Mouse (Mus musculus) adrenal gland, postnatal 25 days (tissue): ENCODE results near the gene Coro1b. TPM values are rescaled to one million over a fixed set of nuclear protein-coding genes. Genes with fewer than 3 reads are reported as not detected.
A peak's percentile ranks its signal among the peaks of the same experiment; 100 is the strongest.

Experiments
- DNase-seq: peaks from one replicate; pipeline ENCODE4 v3.0.0; 2021; ENCODE audit warnings: mixed read lengths
- total RNA-seq: library from RNA; stranded (reverse); gene quantifications from 2 replicates; pipeline ENCODE4 v1.2.3, GENCODE M21; 2021

Gene Coro1b
- total RNA-seq, 1 experiment from 2014 or later: 226 TPM

DNA sequence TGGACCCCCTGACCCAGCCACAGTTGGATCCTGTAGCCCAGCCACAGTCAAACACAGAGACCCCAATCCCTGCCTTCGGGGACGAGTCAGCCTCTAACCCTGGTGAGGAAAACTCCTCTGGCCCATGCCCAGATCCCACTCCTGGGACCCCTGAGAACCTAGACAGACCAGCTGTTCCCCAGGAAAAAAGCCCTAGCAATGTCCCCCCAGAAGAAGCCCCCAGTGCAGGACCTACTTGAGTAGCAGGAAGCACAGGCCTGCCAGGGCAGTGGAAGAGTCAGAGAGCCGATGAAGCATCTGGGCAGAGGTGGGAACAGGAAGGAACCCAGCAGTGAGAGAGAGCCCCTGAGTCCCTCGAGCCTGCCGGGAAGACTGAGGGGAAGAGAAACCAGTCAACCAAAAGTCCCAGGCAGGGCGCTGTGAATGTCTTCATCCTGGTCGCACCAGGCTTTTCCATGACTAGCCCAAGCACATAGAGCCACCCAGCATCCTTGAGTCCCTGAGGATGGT lies 4.6 kb upstream of the Coro1b start, which contains the start of gene Cabp4:
TSS of gene Cabp4 (minus strand) at position 275 of the 510 bp plus-strand sequence.
- DNase-seq: no peak

DNA sequence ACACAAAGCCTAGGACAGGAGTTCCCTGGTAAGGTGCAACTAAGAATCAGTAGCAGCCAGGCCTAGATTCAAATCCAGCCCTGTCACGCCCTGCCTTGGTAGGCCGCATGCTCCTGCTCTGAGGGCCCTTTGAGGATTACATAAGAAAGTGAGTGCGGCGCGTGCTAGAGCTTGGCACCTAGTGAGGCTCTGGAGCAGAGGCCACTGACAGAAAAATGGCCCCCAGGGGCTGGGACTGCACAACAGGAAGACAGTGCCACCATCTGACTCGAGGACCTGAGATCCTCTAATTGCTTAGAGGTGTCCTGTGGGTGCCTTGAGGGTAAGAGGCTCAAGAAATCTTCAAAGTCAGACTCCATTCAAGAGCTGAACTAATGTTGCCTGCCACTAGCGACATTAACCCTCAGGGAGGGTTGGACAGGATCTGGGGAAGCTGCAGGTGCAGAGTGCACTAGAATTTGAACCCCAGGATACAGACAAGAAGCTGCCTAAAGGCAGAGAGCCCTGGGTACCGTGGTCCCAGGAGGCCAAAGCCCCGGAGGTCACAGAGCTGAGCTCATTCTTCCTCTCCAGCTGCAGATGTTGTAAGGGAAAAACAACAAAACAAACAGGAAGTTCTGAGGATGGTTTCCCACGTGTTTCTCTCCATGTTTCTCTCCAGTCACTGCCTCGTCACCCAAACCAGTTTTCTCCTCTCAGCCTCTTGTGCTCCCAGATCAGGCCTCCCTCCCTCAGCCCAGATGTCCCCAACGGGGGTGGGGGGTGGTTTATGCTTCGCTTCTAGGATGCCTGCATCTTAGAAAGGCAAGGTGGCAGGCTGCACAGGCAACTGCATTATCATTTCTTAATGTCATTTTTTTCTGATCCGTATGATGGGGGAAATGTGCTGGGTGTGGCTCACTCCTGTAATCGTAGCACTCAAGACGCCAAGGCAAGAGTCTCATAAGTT lies 3.6 kb upstream of the Coro1b start:
- DNase-seq: no peak

- no peak for DNase-seq
Measured at GRCm38 (mm10) chr19:4145936-4146335, 2.5 kb upstream of the Coro1b start.

DNA sequence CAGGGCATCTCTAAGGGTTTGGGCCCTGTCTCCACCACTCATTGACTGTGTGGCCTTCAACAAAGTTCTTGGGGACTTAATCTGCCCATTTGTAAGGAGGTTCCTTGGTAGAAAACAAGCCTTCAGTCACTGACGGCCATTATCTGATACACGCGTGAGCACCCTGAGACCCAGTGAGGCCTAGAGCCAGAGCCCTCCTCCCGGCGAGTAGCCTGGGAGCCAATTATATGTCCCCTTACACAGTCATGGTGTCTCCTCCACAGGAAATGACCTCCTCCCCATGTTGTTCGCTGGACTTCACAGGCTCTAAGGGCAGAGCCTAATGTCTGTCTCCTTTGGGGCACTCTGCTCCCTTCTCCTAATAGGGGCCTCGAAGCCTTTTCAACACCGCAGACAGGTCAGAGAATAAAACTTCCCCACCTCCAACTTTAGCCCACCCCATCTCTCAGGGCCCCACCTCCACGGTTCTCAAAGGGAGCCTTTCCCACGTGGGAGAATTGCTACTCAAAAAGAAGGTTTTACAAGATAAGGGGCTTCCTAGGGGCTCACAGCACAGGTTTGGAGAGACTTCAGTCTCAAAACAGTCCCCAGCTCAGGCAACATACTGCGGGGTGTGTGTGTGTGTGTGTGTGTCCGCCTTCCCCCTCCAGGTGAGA lies 1.9 kb upstream of the Coro1b start:
- no peak for DNase-seq

GRCm38 (mm10) chr19:4147022-4147405 lies 1.4 kb upstream of the Coro1b start:
- no peak for DNase-seq

GRCm38 (mm10) chr19:4147782-4148490 lies 483 bp upstream of the Coro1b start:
- no peak for DNase-seq

- DNase-seq: no peak
Measured at GRCm38 (mm10) chr19:4148819-4149218, 400 bp downstream of the Coro1b start.

DNA sequence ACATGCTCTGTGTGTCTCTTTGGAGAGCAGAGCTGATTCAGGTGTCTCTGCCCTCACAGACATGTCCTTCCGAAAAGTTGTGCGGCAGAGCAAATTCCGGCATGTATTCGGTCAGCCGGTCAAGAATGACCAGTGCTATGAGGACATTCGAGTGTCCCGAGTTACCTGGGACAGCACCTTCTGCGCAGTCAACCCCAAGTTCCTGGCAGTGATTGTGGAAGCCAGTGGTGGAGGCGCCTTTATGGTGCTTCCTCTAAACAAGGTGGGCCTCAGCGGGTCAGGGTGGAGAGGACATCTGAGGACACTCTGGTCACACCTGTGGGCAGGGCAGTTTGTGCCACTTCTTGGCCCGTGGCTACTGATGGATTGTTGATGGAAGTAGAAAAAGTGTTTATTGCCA lies 864 bp downstream of the Coro1b start:
- no peak for DNase-seq

- no peak for DNase-seq
Measured at GRCm38 (mm10) chr19:4149764-4150461, 1.5 kb downstream of the Coro1b start.

- no peak for DNase-seq
Measured at GRCm38 (mm10) chr19:4150567-4151487, 2.4 kb downstream of the Coro1b start.

- DNase-seq: no peak
Measured at GRCm38 (mm10) chr19:4151488-4151860, 3.1 kb downstream of the Coro1b start.

DNA sequence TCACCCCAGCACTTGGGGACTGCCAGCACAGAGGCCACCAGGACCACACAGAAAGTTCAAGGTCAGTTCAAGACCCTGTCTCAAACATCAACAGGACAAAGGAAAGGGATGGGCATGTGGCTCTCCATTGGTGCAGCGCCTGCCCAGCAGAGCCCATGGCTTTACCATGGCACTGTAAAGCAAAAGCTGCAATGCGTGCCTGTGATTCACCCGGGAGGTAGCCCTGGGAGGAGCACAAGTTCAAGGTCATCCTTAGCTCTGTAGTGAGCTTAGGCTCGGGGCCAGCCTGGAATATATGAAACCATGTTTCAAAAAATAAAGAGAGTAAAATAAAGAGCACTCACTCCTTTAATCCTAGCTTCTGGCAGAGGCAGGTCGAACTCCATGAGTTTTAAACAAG lies 3.5 kb downstream of the Coro1b start:
- DNase-seq: peak; percentile 54

DNA sequence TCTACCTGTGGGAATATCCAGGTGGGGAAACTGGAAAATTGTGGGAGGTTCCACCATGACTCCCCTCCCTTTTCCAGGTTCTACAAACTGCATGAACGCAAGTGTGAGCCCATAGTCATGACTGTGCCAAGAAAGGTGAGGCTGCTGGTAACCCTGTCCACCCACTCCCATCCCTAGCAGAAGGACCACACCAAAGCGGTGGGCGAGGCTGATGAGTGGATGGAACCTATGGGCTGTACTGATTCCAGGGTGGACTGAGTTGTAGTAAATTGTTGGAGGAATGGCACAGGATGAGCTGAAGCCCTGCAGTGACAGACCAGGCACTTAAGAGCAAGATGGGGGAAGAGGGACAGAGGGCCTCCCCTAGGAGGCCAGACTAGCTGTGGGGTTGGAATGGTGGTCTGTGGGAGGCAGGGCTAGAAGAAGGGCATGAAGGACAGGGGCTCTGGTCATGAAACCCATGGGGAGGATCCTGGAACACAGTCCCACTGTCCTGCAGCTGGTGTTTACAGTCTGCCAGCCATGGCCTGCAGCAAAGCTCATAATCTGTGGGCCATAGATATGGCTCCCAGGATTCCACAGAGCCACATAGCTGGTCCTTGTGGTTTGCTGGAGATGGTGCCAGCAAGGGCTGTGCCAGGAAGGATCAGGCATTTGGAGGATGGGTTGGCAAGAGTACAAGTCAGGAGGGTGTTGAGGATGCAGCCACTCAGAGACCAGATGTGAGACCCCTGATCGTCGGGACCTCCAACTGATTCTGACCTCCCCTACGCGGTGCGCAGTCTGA lies 4.2 kb downstream of the Coro1b start:
- DNase-seq: no peak

- DNase-seq: no peak
Measured at GRCm38 (mm10) chr19:4153232-4153654, 4.8 kb downstream of the Coro1b start, which contains the start of gene Ptprcap. TSS of gene Ptprcap (plus strand) at chr19:4153604.

- DNase-seq: no peak
Measured at GRCm38 (mm10) chr19:4154437-4155222, 6.2 kb downstream of the Coro1b start.

DNA sequence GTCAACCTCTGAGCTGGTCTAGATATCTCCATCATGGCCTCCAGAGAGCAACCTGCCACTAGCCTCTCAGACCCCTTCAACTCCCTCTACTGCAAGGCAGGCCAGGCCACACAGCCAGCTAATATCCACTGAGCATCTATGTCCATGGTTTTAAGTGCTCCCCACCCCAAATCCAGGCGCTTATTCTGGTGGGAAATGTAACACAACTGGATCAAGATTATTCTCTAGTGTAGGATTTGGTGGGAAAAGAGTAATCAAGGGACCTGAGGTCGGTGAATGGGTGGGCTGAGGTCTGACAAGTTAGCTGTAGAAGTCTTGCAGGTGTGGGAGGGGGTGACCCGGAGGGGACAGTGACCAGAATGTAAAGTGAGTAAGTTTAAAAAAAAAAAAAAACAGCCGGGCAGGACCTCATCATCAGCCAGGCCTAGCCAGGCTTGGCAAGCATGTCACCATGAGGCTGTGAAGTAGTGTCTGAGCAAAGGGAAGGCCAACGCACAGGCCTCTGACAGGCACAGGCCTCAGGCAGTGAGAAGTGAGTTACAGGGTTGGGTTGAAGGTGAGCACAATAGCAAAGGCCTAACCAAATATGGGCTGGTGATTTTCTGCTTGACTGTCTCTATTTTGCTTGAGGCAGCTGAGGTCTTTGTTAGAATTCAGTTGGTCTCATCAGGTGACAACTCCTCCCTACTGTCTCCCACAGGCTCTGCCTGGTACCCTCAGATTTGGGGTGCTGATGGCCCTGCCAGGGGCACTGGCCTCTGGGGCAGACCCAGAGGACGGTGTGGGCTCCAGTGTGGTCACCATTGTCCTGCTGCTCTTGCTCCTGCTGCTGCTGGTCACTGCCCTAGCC lies 7.0 kb downstream of the Coro1b start:
- no peak for DNase-seq

GRCm38 (mm10) chr19:4156073-4156579 lies 7.7 kb downstream of the Coro1b start:
- no peak for DNase-seq

GRCm38 (mm10) chr19:4156771-4157170 lies 8.4 kb downstream of the Coro1b start:
- no peak for DNase-seq
